Mouse (Mus musculus): ENCODE measurements around the gene Farp2. TPM values are rescaled to one million over a fixed set of nuclear protein-coding genes. Genes with fewer than 3 reads are reported as not detected.
"Not testable (repeated sequence)": the region's sequence is repeated elsewhere in the genome, so short reads cannot be mapped to it uniquely, and the experiment has no call there.

Gene Farp2
- polyA plus RNA-seq, 1 experiment from 2014 or later, result 5.2 TPM

- peaks cover 15% of the 10 kb centered on the region for H3K4me1 ChIP-seq (replicated peaks; ENCODE audit: control insufficient read depth, insufficient read depth, low read length)
These were observed 124.5 kb downstream of the Farp2 start for GRCm38 (mm10) chr1:93636211-93636897.

GRCm38 (mm10) chr1:93641978-93642377, 130.1 kb downstream of the Farp2 start:
- ATAC-seq (ENCODE audit: low FRiP score), result no peak
- no peak for DNase-seq (ENCODE audit: low spot score)
- no peaks in the 10 kb centered on the region for H3K4me1 ChIP-seq (replicated peaks; ENCODE audit: control insufficient read depth, insufficient read depth, low read length)
- H3K4me2 ChIP-seq (replicated peaks), result no peak overlapping the region
- H3K4me3 ChIP-seq (replicated peaks; ENCODE audit: low read length), result no peak overlapping the region
- no peaks in the 10 kb centered on the region for H3K9me3 ChIP-seq (ENCODE audit: control insufficient read depth, low read length)
- no peaks in the 10 kb centered on the region for H3K27me3 ChIP-seq (ENCODE audit: control insufficient read depth, insufficient read depth, low read length)
- no peak overlapping the region for H3K27ac ChIP-seq
- no peak overlapping the region for H3K9ac ChIP-seq
- no peaks in the 10 kb centered on the region for H3K36me3 ChIP-seq (replicated peaks; ENCODE audit: control insufficient read depth, insufficient read depth)
- WGBS, result 93% methylated on average over 2 of the region's 2 CpGs

More at GRCm38 (mm10) chr1:93636211-93636897, 124.5 kb downstream of the Farp2 start:
- Histone ChIP-seq H3K4me2 (replicated peaks) (peak overlapping the region; percentile 65), H3K27ac (peak overlapping the region; percentile 84), H3K27me3 (ENCODE audit: control insufficient read depth, insufficient read depth, low read length) (no peaks in the 10 kb centered on the region), H3K9me3 (ENCODE audit: control insufficient read depth, low read length) (no peaks in the 10 kb centered on the region), H3K4me3 (replicated peaks; ENCODE audit: low read length) (peak overlapping the region; percentile 99), H3K9ac (peak overlapping the region; percentile 55), H3K36me3 (replicated peaks; ENCODE audit: control insufficient read depth, insufficient read depth) (peaks cover 7% of the 10 kb centered on the region; the same call in 1 of the 2 replicates)
- WGBS, result 29% methylated on average over 7 of the region's 7 CpGs
- ATAC-seq (ENCODE audit: low FRiP score), result peak; percentile 7; the same call in 1 of the 2 replicates
- peak; percentile 59 for DNase-seq (ENCODE audit: low spot score)

DNA sequence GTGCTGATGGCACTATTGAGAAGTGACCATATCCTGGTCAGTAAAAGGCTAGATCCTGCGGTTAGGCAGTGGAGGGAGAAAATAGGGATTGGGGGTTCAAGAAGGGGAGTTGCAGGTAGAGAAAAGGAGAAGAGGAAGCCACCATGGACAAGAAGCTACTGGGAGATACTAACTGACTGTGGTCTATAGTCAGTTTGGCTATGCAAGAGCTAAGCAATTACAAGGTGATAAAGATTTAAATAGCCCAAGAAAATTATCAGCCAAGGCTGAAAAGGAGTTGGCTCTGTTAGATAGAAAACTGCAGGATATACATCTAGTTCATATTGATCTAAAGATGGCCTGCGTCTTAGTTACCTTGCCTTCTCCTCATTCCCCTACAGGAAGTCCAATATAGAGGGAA, 130.8 kb downstream of the Farp2 start:
- no peaks in the 10 kb centered on the region for H3K9me3 ChIP-seq (ENCODE audit: control insufficient read depth, low read length)
- DNase-seq (ENCODE audit: low spot score), result no peak
- H3K27ac ChIP-seq, result no peak overlapping the region
- no peaks in the 10 kb centered on the region for H3K4me1 ChIP-seq (replicated peaks; ENCODE audit: control insufficient read depth, insufficient read depth, low read length)
- no peaks in the 10 kb centered on the region for H3K36me3 ChIP-seq (replicated peaks; ENCODE audit: control insufficient read depth, insufficient read depth)
- H3K4me3 ChIP-seq (replicated peaks; ENCODE audit: low read length), result no peak overlapping the region
- H3K27me3 ChIP-seq (ENCODE audit: control insufficient read depth, insufficient read depth, low read length), result no peaks in the 10 kb centered on the region
- no peak for ATAC-seq (ENCODE audit: low FRiP score)
- H3K4me2 ChIP-seq (replicated peaks), result no peak overlapping the region
- H3K9ac ChIP-seq, result no peak overlapping the region
- whole genome bisulfite sequencing, result 93% methylated on average over 2 of the region's 2 CpGs

DNA sequence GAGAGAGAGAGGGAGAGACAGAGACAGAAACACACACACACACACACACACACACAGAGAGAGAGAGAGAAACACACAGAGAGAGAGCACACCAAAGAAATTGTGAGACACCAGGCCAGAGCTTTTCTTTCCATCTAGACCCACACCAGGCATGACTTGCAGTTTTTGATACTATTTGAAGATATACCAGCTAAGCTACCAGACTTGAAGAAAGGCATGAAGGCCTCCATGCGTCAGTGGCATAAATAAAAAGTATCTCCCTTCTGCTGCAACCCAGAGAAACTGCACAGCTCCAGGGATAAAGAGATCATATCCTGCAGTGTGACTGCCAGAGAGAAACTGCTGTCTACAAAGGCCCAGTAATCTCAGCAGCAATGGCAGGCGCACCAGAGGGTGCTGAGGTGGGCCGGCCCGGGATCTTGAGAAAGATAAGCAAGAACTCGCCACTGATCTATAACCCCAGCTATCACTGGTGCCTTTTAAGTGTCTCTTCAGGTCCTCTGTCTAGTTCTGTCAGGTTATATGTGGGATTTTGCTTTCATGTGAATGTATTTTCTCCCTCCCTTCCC, 137.8 kb downstream of the Farp2 start:
- Histone ChIP-seq H3K27ac (no peak overlapping the region), H3K27me3 (ENCODE audit: control insufficient read depth, insufficient read depth, low read length) (no peaks in the 10 kb centered on the region), H3K9ac (no peak overlapping the region), H3K4me2 (replicated peaks) (no peak overlapping the region), H3K4me3 (replicated peaks; ENCODE audit: low read length) (no peak overlapping the region), H3K36me3 (replicated peaks; ENCODE audit: control insufficient read depth, insufficient read depth) (no peaks in the 10 kb centered on the region), H3K4me1 (replicated peaks; ENCODE audit: control insufficient read depth, insufficient read depth, low read length) (no peaks in the 10 kb centered on the region), H3K9me3 (ENCODE audit: control insufficient read depth, low read length) (peaks cover 3% of the 10 kb centered on the region; the same call in 1 of the 2 replicates)
- ATAC-seq (ENCODE audit: low FRiP score) (no peak), DNase-seq (ENCODE audit: low spot score) (no peak)
- 89% methylated on average over 5 of the region's 5 CpGs for WGBS

- H3K27me3 ChIP-seq (ENCODE audit: control insufficient read depth, insufficient read depth, low read length), result no peaks in the 10 kb centered on the region
- DNase-seq (ENCODE audit: low spot score), result no peak
These were observed 142.4 kb downstream of the Farp2 start for GRCm38 (mm10) chr1:93654275-93654674.

DNA sequence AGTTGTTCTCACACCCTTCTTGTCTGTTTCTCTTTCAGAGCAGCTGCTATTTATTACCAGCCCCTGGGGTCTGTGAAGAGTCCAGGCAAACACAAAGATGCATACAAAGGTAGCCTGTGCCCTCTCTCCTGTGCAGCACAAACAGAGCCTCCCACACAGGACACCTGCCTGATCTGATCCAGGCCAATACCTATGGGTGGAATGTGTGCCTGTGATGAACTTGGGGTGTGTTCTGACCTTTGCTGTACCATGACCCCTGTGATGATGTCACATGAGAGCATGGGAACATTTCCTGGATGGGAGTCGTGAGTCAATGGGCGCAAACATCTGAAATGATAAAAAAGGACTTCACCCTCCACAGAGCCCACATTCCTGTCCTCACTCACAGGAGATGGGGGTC, 142.9 kb downstream of the Farp2 start:
- 95% methylated on average over 2 of the region's 2 CpGs for whole genome bisulfite sequencing

More at GRCm38 (mm10) chr1:93654275-93654674, 142.4 kb downstream of the Farp2 start:
- no peak for ATAC-seq (ENCODE audit: low FRiP score)
- H3K27ac ChIP-seq, result no peak overlapping the region
- WGBS, result 63% methylated on average over 2 of the region's 2 CpGs
- peaks cover 3% of the 10 kb centered on the region; the same call in 1 of the 2 replicates for H3K9me3 ChIP-seq (ENCODE audit: control insufficient read depth, low read length)
- H3K4me2 ChIP-seq (replicated peaks), result no peak overlapping the region
- H3K4me1 ChIP-seq (replicated peaks; ENCODE audit: control insufficient read depth, insufficient read depth, low read length), result no peaks in the 10 kb centered on the region
- no peak overlapping the region for H3K4me3 ChIP-seq (replicated peaks; ENCODE audit: low read length)
- no peaks in the 10 kb centered on the region for H3K36me3 ChIP-seq (replicated peaks; ENCODE audit: control insufficient read depth, insufficient read depth)
- no peak overlapping the region for H3K9ac ChIP-seq

GRCm38 (mm10) chr1:93656325-93657024, 144.6 kb downstream of the Farp2 start:
- no peak overlapping the region for H3K4me2 ChIP-seq (replicated peaks)
- H3K27ac ChIP-seq, result no peak overlapping the region
- ATAC-seq (ENCODE audit: low FRiP score), result no peak
- H3K36me3 ChIP-seq (replicated peaks; ENCODE audit: control insufficient read depth, insufficient read depth), result no peaks in the 10 kb centered on the region
- no peak for DNase-seq (ENCODE audit: low spot score)
- no peak overlapping the region for H3K4me3 ChIP-seq (replicated peaks; ENCODE audit: low read length)
- H3K4me1 ChIP-seq (replicated peaks; ENCODE audit: control insufficient read depth, insufficient read depth, low read length), result no peaks in the 10 kb centered on the region
- no peaks in the 10 kb centered on the region for H3K27me3 ChIP-seq (ENCODE audit: control insufficient read depth, insufficient read depth, low read length)
- 73% methylated on average over 7 of the region's 7 CpGs for WGBS
- peaks cover 2% of the 10 kb centered on the region; the same call in 1 of the 2 replicates for H3K9me3 ChIP-seq (ENCODE audit: control insufficient read depth, low read length)
- H3K9ac ChIP-seq, result no peak overlapping the region

More for the DNA sequence above, 142.9 kb downstream of the Farp2 start:
- H3K4me2 ChIP-seq (replicated peaks), result no peak overlapping the region
- no peak for ATAC-seq (ENCODE audit: low FRiP score)
- H3K36me3 ChIP-seq (replicated peaks; ENCODE audit: control insufficient read depth, insufficient read depth), result no peaks in the 10 kb centered on the region
- H3K27me3 ChIP-seq (ENCODE audit: control insufficient read depth, insufficient read depth, low read length), result no peaks in the 10 kb centered on the region
- DNase-seq (ENCODE audit: low spot score), result no peak
- no peak overlapping the region for H3K27ac ChIP-seq
- H3K4me1 ChIP-seq (replicated peaks; ENCODE audit: control insufficient read depth, insufficient read depth, low read length), result no peaks in the 10 kb centered on the region
- H3K9me3 ChIP-seq (ENCODE audit: control insufficient read depth, low read length), result peaks cover 3% of the 10 kb centered on the region; the same call in 1 of the 2 replicates
- no peak overlapping the region for H3K9ac ChIP-seq
- H3K4me3 ChIP-seq (replicated peaks; ENCODE audit: low read length), result no peak overlapping the region

- ATAC-seq (ENCODE audit: low FRiP score) (no peak), DNase-seq (ENCODE audit: low spot score) (no peak)
- no peak overlapping the region for H3K4me2 ChIP-seq (replicated peaks)
- WGBS, result 78% methylated on average over 5 of the region's 5 CpGs
- H3K4me1 ChIP-seq (replicated peaks; ENCODE audit: control insufficient read depth, insufficient read depth, low read length), result no peaks in the 10 kb centered on the region
- no peak overlapping the region for H3K9ac ChIP-seq
- no peaks in the 10 kb centered on the region for H3K9me3 ChIP-seq (ENCODE audit: control insufficient read depth, low read length)
- H3K36me3 ChIP-seq (replicated peaks; ENCODE audit: control insufficient read depth, insufficient read depth), result no peaks in the 10 kb centered on the region
- H3K27me3 ChIP-seq (ENCODE audit: control insufficient read depth, insufficient read depth, low read length), result no peaks in the 10 kb centered on the region
- H3K27ac ChIP-seq, result no peak overlapping the region
- H3K4me3 ChIP-seq (replicated peaks; ENCODE audit: low read length), result no peak overlapping the region
These were observed 145.1 kb downstream of the Farp2 start for GRCm38 (mm10) chr1:93657025-93657360.

- not testable (repeated sequence) for H3K4me1 ChIP-seq (replicated peaks; ENCODE audit: control insufficient read depth, insufficient read depth, low read length); H3K27ac ChIP-seq; ATAC-seq (ENCODE audit: low FRiP score); H3K4me2 ChIP-seq (replicated peaks); H3K4me3 ChIP-seq (replicated peaks; ENCODE audit: low read length); H3K9me3 ChIP-seq (ENCODE audit: control insufficient read depth, low read length); DNase-seq (ENCODE audit: low spot score); H3K9ac ChIP-seq; H3K36me3 ChIP-seq (replicated peaks; ENCODE audit: control insufficient read depth, insufficient read depth); H3K27me3 ChIP-seq (ENCODE audit: control insufficient read depth, insufficient read depth, low read length)
These were observed 146.7 kb downstream of the Farp2 start, which contains the start of gene Stk25 for GRCm38 (mm10) chr1:93658559-93658958. Gene Stk25, minus strand, starts transcription at chr1:93658659.
